ENCODE assay signal across 7 mouse cellular contexts in genomic region chr6:87042337-87043130, GRCm38 (mm10). TPM values are rescaled to one million over a fixed set of nuclear protein-coding genes. Genes with fewer than 3 reads are reported as not detected.
DNase-seq lines count a peak whose midpoint lies in the region; ATAC-seq lines count a peak whose summit lies in the region.

Gene Gfpt1, plus strand, starts transcription at chr6:87042846.

- H3K27ac ChIP-seq in embryonic facial prominence, embryonic 11.5 days (replicated peaks; ENCODE audit: low read depth, low read length), result peak within 1 kb of the TSS; percentile 96
- H3K27ac ChIP-seq in limb, embryonic 11.5 days (replicated peaks; ENCODE audit: low read depth, low read length), result peak within 1 kb of the TSS; percentile 99
- peak within 1 kb of the TSS; percentile 97 for H3K27ac ChIP-seq in midbrain, embryonic 14.5 days (replicated peaks; ENCODE audit: low read depth, low read length)

- peak; percentile 98 for DNase-seq in adrenal gland, postnatal 14 days
- peak; percentile 97 for DNase-seq in embryonic facial prominence, embryonic 11.5 days (ENCODE audit: low spot score)
- peak; percentile 100 for DNase-seq in heart, adult 11 months
- DNase-seq in kidney, adult 18-20 months, result peak; percentile 94
- peak; percentile 94 for DNase-seq in limb, embryonic 11.5 days (ENCODE audit: low spot score)
- peak; percentile 99 for DNase-seq in midbrain, embryonic 14.5 days
- DNase-seq in spleen, adult 18-20 months, result peak; percentile 93

- ATAC-seq in embryonic facial prominence, embryonic 11.5 days (replicated peaks; ENCODE audit: insufficient number of reproducible peaks, low FRiP score, low TSS enrichment, low read depth), result peak; percentile 95
- peak; percentile 93 for ATAC-seq in limb, embryonic 11.5 days (ENCODE audit: insufficient number of reproducible peaks, low FRiP score, low TSS enrichment, low read depth)
- peak; percentile 97 for ATAC-seq in midbrain, embryonic 14.5 days (ENCODE audit: low FRiP score, low TSS enrichment)

- H3K36me3 ChIP-seq in embryonic facial prominence, embryonic 11.5 days (replicated peaks; ENCODE audit: control insufficient read depth, insufficient read depth, low read depth, low read length), result no peaks in the 10 kb centered on the region
- no peaks in the 10 kb centered on the region for H3K36me3 ChIP-seq in limb, embryonic 11.5 days (ENCODE audit: control insufficient read depth, insufficient read depth, low read length)
- no peaks in the 10 kb centered on the region for H3K36me3 ChIP-seq in midbrain, embryonic 14.5 days (ENCODE audit: control insufficient read depth, insufficient read depth, low read length)

- no peaks in the 10 kb centered on the region for H3K9me3 ChIP-seq in embryonic facial prominence, embryonic 11.5 days (replicated peaks; ENCODE audit: control insufficient read depth, low read length)
- H3K9me3 ChIP-seq in limb, embryonic 11.5 days (ENCODE audit: control insufficient read depth, low read length), result no peaks in the 10 kb centered on the region
- H3K9me3 ChIP-seq in midbrain, embryonic 14.5 days (ENCODE audit: control insufficient read depth, low read length), result no peaks in the 10 kb centered on the region

- peak within 1 kb of the TSS; percentile 64 for H3K4me2 ChIP-seq in embryonic facial prominence, embryonic 11.5 days (ENCODE audit: low read depth, low read length)
- peak within 1 kb of the TSS; percentile 74 for H3K4me2 ChIP-seq in limb, embryonic 11.5 days (ENCODE audit: low read depth, severe bottlenecking)
- H3K4me2 ChIP-seq in midbrain, embryonic 14.5 days (ENCODE audit: low read length), result peak within 1 kb of the TSS; percentile 67

- no peaks in the 10 kb centered on the region for H3K4me1 ChIP-seq in embryonic facial prominence, embryonic 11.5 days (ENCODE audit: control insufficient read depth, insufficient read depth, low read length)
- H3K4me1 ChIP-seq in limb, embryonic 11.5 days (ENCODE audit: control insufficient read depth, insufficient read depth, low read length), result peaks cover 6% of the 10 kb centered on the region; the same call in 1 of the 2 replicates
- H3K4me1 ChIP-seq in midbrain, embryonic 14.5 days (ENCODE audit: control insufficient read depth, insufficient read depth, low read length), result peaks cover 7% of the 10 kb centered on the region

- WGBS in embryonic facial prominence, embryonic 11.5 days, result under 1% methylated on average over 60 of the region's 68 CpGs
- under 1% methylated on average over 67 of the region's 68 CpGs for WGBS in limb, embryonic 11.5 days
- under 1% methylated on average over 68 of the region's 68 CpGs for WGBS in midbrain, embryonic 14.5 days

- no peaks in the 10 kb centered on the region for H3K27me3 ChIP-seq in embryonic facial prominence, embryonic 11.5 days (ENCODE audit: control insufficient read depth, insufficient read depth, low read length)
- no peaks in the 10 kb centered on the region for H3K27me3 ChIP-seq in limb, embryonic 11.5 days (ENCODE audit: control insufficient read depth, insufficient read depth, low read length)
- H3K27me3 ChIP-seq in midbrain, embryonic 14.5 days (ENCODE audit: control insufficient read depth, insufficient read depth, low read length), result no peaks in the 10 kb centered on the region

- H3K9ac ChIP-seq in embryonic facial prominence, embryonic 11.5 days (replicated peaks; ENCODE audit: low read length), result peak within 1 kb of the TSS; percentile 86
- peak within 1 kb of the TSS; percentile 91 for H3K9ac ChIP-seq in limb, embryonic 11.5 days (ENCODE audit: low read length)
- H3K9ac ChIP-seq in midbrain, embryonic 14.5 days (replicated peaks; ENCODE audit: low read length), result peak within 1 kb of the TSS; percentile 92

- H3K4me3 ChIP-seq in embryonic facial prominence, embryonic 11.5 days (ENCODE audit: low read depth, low read length), result peak within 1 kb of the TSS; percentile 70
- H3K4me3 ChIP-seq in limb, embryonic 11.5 days (ENCODE audit: low read depth, low read length), result peak within 1 kb of the TSS; percentile 95
- peak within 1 kb of the TSS; percentile 88 for H3K4me3 ChIP-seq in midbrain, embryonic 14.5 days (replicated peaks; ENCODE audit: low read depth, low read length)

RNA-seq across cellular contexts. Expression of gene Gfpt1, which starts in this region (rescaled TPM):
- total RNA-seq in adrenal gland, postnatal 14 days (2021), result 36.9 and 42.1 TPM in 2 replicates
- 16.2 and 20.0 TPM in 2 replicates for polyA plus RNA-seq in embryonic facial prominence, embryonic 11.5 days (2014; fragmentation: Nextera tagmentation; extraction: Ambion mirVana)
- polyA plus RNA-seq in limb, embryonic 11.5 days (2014; fragmentation: Nextera tagmentation; extraction: Ambion mirVana), result 23.7 and 25.4 TPM in 2 replicates
- 27.3 and 27.8 TPM in 2 replicates for polyA plus RNA-seq in midbrain, embryonic 14.5 days (2014; fragmentation: Nextera tagmentation; extraction: Ambion mirVana)

Comparison
In these comparisons a context has a peak if more than half of its experiments do, and no peak if none do; other contexts are left out.
1. Peak in every context shown above with its lines: DNase-seq, ATAC-seq, H3K4me3 ChIP-seq and H3K27ac ChIP-seq.